Mouse (Mus musculus) neural tube, embryonic 14.5 days (tissue): ENCODE measurements at regions not wholly inside any gene's neighbourhood (a gene's known extent, or its start where the extent isn't known, plus 50 kb on each side); places are given as distances from the start of the nearest gene placed in this dataset.

Experiments
- ATAC-seq: fragments of 200-750 bp; cut with Nextera tagmentation; 2 replicates; pipeline ENCODE4 v1.8.0; 2017; ENCODE audit warnings: low read depth, mild to moderate bottlenecking, moderate TSS enrichment, moderate library complexity
- H3K27ac ChIP-seq: fragments of 300-500 bp; sonication (generic); 2 replicates; pipeline ENCODE4 v1.5.1; 2014; ENCODE audit warnings: low read depth, mild to moderate bottlenecking, control low read depth, low read length, moderate library complexity, mixed read lengths
- H3K27me3 ChIP-seq: fragments of 300-500 bp; sonication (generic); 2 replicates; pipeline ENCODE4 v1.6.1; 2014; ENCODE audit warnings: low read length; ENCODE audit not compliant: control insufficient read depth, insufficient read depth
- H3K36me3 ChIP-seq: fragments of 300-500 bp; sonication (generic); 2 replicates; pipeline ENCODE4 v1.6.1; 2014; ENCODE audit warnings: low read length, mixed read lengths; ENCODE audit not compliant: control insufficient read depth, insufficient read depth
- H3K4me1 ChIP-seq: fragments of 300-500 bp; sonication (generic); 2 replicates; pipeline ENCODE4 v1.6.1; 2014; ENCODE audit warnings: low read length; ENCODE audit not compliant: control insufficient read depth, insufficient read depth
- H3K4me2 ChIP-seq: fragments of 300-500 bp; sonication (generic); 2 replicates; pipeline ENCODE4 v1.6.1; 2014; ENCODE audit warnings: mild to moderate bottlenecking, low read depth, low read length, control low read depth
- H3K4me3 ChIP-seq: fragments of 300-500 bp; sonication (generic); 2 replicates; pipeline ENCODE4 v1.5.1; 2014; ENCODE audit warnings: low read depth, low read length, control low read depth, mixed read lengths
- H3K9ac ChIP-seq: fragments of 300-500 bp; sonication (generic); replicated peaks from 2 replicates; pipeline ENCODE4 v1.6.1; 2014; ENCODE audit warnings: low read depth, mild to moderate bottlenecking, control low read depth, low read length, mixed read lengths
- H3K9me3 ChIP-seq: fragments of 300-500 bp; sonication (generic); 2 replicates; pipeline ENCODE4 v1.6.1; 2016; ENCODE audit warnings: low read length; ENCODE audit not compliant: control insufficient read depth
- WGBS: fragments of 180-500 bp; shearing (Covaris S2); extraction: QIAGEN DNeasy Blood & Tissue Kit; methylation state at CpG from one replicate; pipeline ENCODE4 v1.1.7; 2014; 5-methylcytosine and 5-hydroxymethylcytosine counted together

- Histone ChIP-seq H3K36me3 (no peaks in the 10 kb centered on the region), H3K4me1 (no peaks in the 10 kb centered on the region), H3K27me3 (no peaks in the 10 kb centered on the region), H3K9me3 (no peaks in the 10 kb centered on the region), H3K4me3 (no peak overlapping the region), H3K4me2 (no peak overlapping the region), H3K27ac (no peak overlapping the region), H3K9ac (no peak overlapping the region)
- no peak for ATAC-seq
These were observed 85.7 kb upstream of the Lrrc3b start for GRCm38 (mm10) chr14:15524245-15525033.

GRCm38 (mm10) chr14:15500600-15500999, 61.8 kb upstream of the Lrrc3b start:
- H3K27me3 ChIP-seq = no peaks in the 10 kb centered on the region
- H3K4me2 ChIP-seq = no peak overlapping the region
- no peak overlapping the region for H3K9ac ChIP-seq
- WGBS = 69% methylated on average over 2 of the region's 2 CpGs
- H3K4me3 ChIP-seq = no peak overlapping the region
- H3K4me1 ChIP-seq = no peaks in the 10 kb centered on the region
- ATAC-seq = peak; percentile 89
- no peaks in the 10 kb centered on the region for H3K36me3 ChIP-seq
- H3K9me3 ChIP-seq = no peaks in the 10 kb centered on the region
- no peak overlapping the region for H3K27ac ChIP-seq
